Mouse (Mus musculus): ENCODE data around the gene Vps13a. TPM values are rescaled to one million over a fixed set of nuclear protein-coding genes. Genes with fewer than 3 reads are reported as not detected.

The Vps13a gene
- polyA plus RNA-seq, 1 experiment from 2014 or later: 11.0 TPM

DNA sequence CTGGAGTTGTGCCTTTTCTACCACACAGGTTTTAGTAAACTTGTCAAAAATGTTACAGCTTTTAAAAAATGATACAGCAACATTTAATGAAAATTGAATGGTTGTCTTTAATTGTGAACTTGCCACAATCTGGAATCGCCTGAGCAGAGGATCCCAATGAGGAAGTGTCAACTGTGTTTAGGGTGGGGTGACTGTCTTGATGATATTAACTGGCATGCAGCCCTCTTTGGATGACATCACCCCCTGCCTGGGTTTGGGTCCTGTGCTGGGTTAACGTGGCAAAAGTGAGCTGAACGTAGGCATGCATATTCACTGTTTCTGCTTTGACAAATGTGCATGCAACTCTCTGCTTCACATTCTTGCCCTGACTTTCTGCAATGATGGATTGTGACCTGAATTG is 27.6 kb downstream of the Vps13a start:
- H3K27ac ChIP-seq: no peak overlapping the region
- no peak overlapping the region for H3K9ac ChIP-seq
- no peak for ATAC-seq (replicated peaks)
- no peaks in the 10 kb centered on the region for H3K9me3 ChIP-seq
- H3K36me3 ChIP-seq (replicated peaks): no peaks in the 10 kb centered on the region
- WGBS: 88% methylated on average over 3 of the region's 3 CpGs
- no peak overlapping the region for H3K4me2 ChIP-seq
- no peaks in the 10 kb centered on the region for H3K27me3 ChIP-seq (replicated peaks)
- no peaks in the 10 kb centered on the region for H3K4me1 ChIP-seq
- no peak overlapping the region for H3K4me3 ChIP-seq

DNA sequence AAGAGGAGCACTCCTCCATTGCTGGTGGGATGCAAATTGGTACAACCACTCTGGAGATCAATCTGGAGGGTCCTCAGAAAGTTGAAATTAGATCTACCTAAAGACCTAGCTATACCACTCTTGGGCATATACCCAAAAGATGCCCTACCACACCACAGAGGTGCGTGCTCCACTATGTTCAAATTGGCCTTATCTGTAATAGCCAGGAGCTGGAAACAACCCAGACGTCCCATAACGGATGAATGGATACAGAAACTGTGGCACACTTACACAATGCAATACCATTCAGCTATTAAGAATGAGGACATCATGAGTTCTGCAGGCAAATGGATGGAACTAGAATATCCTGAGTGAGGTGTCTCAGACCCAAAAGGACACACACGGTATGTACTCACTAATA is 43.9 kb downstream of the Vps13a start:
- WGBS: 91% methylated on average over 4 of the region's 4 CpGs
- no peaks in the 10 kb centered on the region for H3K4me1 ChIP-seq
- no peak for ATAC-seq (replicated peaks)
- no peaks in the 10 kb centered on the region for H3K36me3 ChIP-seq (replicated peaks)
- no peaks in the 10 kb centered on the region for H3K27me3 ChIP-seq (replicated peaks)
- no peak overlapping the region for H3K4me3 ChIP-seq
- no peak overlapping the region for H3K9ac ChIP-seq
- H3K27ac ChIP-seq: no peak overlapping the region
- H3K9me3 ChIP-seq: no peaks in the 10 kb centered on the region
- H3K4me2 ChIP-seq: no peak overlapping the region

DNA sequence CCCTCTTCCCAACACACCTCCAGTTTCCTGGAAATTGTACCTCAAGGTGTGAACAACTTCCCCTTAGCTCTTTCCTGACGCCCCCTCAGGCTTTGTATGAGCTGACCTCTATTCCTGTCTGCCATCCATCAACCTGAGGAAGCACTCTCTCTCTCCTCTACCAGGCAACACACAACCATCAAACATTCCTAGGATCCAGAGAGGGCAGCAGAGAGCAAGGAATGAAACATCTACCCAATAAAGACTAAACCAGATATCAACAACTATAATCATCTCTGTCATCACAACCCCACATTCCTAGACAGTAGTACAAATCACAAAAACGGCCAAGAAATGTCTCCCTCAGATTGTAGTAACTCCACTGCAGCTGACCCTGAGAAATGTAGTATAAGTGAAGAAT is 52.0 kb downstream of the Vps13a start:
- WGBS: 80% methylated on average over 2 of the region's 2 CpGs
- no peak for ATAC-seq (replicated peaks)
- Histone ChIP-seq H3K9ac (no peak overlapping the region), H3K27ac (no peak overlapping the region), H3K9me3 (no peaks in the 10 kb centered on the region), H3K4me1 (no peaks in the 10 kb centered on the region), H3K27me3 (replicated peaks) (no peaks in the 10 kb centered on the region), H3K4me2 (no peak overlapping the region), H3K36me3 (replicated peaks) (no peaks in the 10 kb centered on the region), H3K4me3 (no peak overlapping the region)

DNA sequence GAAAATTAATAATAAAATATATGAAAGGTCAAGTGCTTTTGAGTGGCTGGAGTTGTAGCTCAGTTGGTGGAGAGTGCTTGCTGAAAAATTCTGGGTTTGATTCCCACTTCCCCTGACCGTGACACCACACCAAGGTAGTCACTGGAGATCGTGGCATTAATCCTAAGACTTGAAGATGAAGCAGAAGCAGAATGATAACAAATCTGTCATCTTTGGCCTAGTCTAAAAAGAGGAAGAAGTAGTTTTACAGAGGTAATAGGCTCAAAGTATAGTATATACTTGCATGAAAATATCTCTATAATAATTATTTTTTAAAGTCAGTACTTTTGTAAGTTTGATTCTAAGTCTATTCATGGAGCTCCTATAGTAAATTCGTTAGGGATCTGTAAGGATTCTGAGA is 65.5 kb downstream of the Vps13a start:
- Histone ChIP-seq H3K4me3 (no peak overlapping the region), H3K27ac (no peak overlapping the region), H3K4me1 (no peaks in the 10 kb centered on the region), H3K4me2 (no peak overlapping the region), H3K27me3 (replicated peaks) (no peaks in the 10 kb centered on the region), H3K36me3 (replicated peaks) (0 out of 2 replicates have a peak, but pooled peaks cover 3% of the 10 kb centered on the region), H3K9me3 (no peaks in the 10 kb centered on the region), H3K9ac (no peak overlapping the region)
- WGBS: 88% methylated on average over 3 of the region's 3 CpGs
- ATAC-seq (replicated peaks): no peak

DNA sequence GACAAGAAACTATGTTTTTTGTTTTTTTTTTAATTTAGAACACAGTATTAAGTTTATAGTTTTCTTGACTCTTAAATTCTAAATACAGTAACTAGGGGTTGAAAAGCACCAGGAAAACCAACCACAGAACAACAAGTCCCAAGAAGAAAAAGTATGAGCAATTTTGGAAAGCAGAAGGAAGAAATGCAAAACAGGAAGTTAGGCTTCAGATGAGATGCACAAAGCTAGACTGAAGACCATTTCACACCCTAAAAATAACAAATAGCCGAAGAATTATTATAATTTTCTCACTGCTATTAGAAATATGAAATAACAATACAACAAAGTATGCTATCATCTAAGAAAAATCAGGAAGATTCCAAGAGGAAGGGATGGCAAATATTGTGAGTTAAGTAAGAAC is 78.9 kb downstream of the Vps13a start:
- H3K4me3 ChIP-seq: no peak overlapping the region
- H3K9me3 ChIP-seq: no peaks in the 10 kb centered on the region
- ATAC-seq (replicated peaks): no peak
- no peaks in the 10 kb centered on the region for H3K36me3 ChIP-seq (replicated peaks)
- no peak overlapping the region for H3K27ac ChIP-seq
- H3K4me1 ChIP-seq: no peaks in the 10 kb centered on the region
- 83% methylated on average over 1 of the region's 1 CpGs for WGBS
- H3K4me2 ChIP-seq: no peak overlapping the region
- H3K9ac ChIP-seq: no peak overlapping the region
- no peaks in the 10 kb centered on the region for H3K27me3 ChIP-seq (replicated peaks)

DNA sequence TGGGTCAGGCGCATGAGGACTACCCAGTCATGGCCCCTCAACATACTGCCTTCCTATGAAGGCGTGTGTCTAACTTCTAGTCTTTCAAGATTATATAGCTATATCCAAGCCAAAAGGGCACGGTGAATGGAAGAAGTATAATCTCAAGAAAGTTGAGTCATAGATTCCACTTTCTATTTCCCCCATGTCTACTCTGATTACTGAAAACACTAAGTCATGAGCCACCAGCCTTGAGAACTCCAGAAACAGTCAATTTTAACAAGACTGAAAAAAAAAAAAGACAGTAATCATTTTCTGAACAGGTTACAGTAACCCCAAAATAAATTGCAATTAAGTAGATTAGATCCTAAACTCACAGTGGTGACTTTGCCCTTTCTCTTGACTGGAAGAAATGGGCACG is 95.8 kb downstream of the Vps13a start:
- no peak overlapping the region for H3K4me2 ChIP-seq
- no peaks in the 10 kb centered on the region for H3K27me3 ChIP-seq (replicated peaks)
- no peak overlapping the region for H3K27ac ChIP-seq
- H3K36me3 ChIP-seq (replicated peaks): no peaks in the 10 kb centered on the region
- WGBS: 94% methylated on average over 4 of the region's 4 CpGs
- ATAC-seq (replicated peaks): no peak
- H3K4me3 ChIP-seq: no peak overlapping the region
- H3K9me3 ChIP-seq: no peaks in the 10 kb centered on the region
- H3K9ac ChIP-seq: no peak overlapping the region
- no peaks in the 10 kb centered on the region for H3K4me1 ChIP-seq

DNA sequence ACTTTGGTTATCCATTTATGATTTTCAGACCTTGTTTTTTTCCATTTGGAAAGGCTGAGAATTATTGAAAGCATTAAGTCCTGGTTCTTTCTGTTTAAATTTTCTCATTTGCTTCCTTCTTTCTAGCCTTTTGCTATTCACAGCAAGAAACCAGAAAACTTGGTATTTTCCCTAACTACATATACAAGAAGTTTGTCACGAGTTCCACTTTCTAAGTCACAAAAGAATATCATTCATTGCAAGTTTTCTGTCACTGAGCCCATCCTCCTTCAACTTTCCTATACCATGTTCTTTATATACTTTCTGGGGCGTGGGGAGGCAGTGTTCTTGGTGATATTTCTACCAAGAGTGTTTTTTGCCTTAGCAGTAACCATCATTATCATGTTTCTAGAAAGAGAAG is 96.5 kb downstream of the Vps13a start:
- Histone ChIP-seq H3K9ac (no peak overlapping the region), H3K27me3 (replicated peaks) (no peaks in the 10 kb centered on the region), H3K9me3 (no peaks in the 10 kb centered on the region), H3K4me2 (no peak overlapping the region), H3K36me3 (replicated peaks) (no peaks in the 10 kb centered on the region), H3K27ac (no peak overlapping the region), H3K4me1 (no peaks in the 10 kb centered on the region), H3K4me3 (no peak overlapping the region)
- WGBS: 89% methylated on average over 2 of the region's 2 CpGs
- ATAC-seq (replicated peaks): no peak

DNA sequence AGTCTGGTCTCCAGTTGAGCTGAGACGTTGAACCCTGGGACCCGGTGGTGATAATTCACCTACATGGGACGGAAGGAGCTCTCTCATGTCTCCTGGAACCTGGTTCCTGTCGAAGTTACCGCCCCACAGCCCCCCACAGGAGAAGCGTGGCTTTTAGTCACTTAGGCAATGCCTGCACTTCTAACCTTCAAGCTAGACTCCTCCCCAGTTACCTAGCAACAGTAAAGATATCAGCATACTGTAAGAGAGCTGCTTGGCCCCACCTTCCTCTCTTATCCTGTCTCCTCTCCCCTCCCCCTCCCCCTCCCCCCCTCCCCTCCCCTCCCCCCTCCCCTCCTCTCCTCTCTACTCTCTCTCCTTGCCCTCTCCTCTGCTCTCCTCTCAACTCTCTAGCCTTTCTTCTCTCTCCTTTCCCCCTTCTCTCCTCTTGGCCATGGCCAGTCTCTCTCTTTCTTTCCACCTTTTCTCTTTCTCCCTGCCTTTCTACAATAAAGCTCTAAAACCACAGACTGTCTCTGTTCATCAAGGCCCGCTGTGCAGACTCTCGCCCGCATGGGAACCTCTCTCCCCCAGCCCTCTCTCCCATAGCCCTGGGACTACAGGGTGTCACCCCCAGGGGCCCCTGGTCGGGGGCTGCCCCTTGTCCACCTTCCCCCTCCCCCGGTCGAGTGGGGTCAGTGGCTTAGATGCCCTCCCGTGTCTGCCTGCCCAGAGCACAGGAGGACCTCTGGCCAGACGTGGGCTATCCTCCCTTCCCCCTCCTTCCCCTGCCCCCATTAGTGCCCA is 154.9 kb downstream of the Vps13a start:
- WGBS: 39% methylated on average over 14 of the region's 14 CpGs
- ATAC-seq (replicated peaks): no peak
- no peaks in the 10 kb centered on the region for H3K27me3 ChIP-seq (replicated peaks)
- H3K4me3 ChIP-seq: no peak overlapping the region
- no peak overlapping the region for H3K9ac ChIP-seq
- no peaks in the 10 kb centered on the region for H3K4me1 ChIP-seq
- H3K9me3 ChIP-seq: no peaks in the 10 kb centered on the region
- no peak overlapping the region for H3K4me2 ChIP-seq
- no peaks in the 10 kb centered on the region for H3K36me3 ChIP-seq (replicated peaks)
- H3K27ac ChIP-seq: no peak overlapping the region

DNA sequence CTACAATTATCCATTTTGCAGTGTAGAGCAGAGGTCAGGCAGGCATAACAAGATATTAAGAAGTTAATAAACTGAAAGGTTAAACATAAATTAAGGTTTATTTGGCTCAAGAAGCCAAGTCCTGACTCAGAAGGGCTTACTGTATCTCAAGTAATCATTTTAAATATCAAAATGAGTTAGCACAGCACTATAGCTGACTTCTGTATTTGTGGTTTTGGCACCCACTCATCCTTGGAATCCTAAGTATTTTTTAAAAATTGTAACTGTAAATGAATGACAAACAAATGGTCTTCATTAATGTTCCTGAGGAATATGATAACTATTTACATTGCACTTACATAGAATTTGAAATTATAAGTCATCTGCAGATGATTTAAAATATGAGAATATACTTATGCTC is 155.7 kb downstream of the Vps13a start:
- Histone ChIP-seq H3K36me3 (replicated peaks) (no peaks in the 10 kb centered on the region), H3K4me3 (no peak overlapping the region), H3K4me1 (no peaks in the 10 kb centered on the region), H3K4me2 (no peak overlapping the region), H3K27ac (no peak overlapping the region), H3K9me3 (no peaks in the 10 kb centered on the region), H3K27me3 (replicated peaks) (no peaks in the 10 kb centered on the region), H3K9ac (no peak overlapping the region)
- no peak for ATAC-seq (replicated peaks)

DNA sequence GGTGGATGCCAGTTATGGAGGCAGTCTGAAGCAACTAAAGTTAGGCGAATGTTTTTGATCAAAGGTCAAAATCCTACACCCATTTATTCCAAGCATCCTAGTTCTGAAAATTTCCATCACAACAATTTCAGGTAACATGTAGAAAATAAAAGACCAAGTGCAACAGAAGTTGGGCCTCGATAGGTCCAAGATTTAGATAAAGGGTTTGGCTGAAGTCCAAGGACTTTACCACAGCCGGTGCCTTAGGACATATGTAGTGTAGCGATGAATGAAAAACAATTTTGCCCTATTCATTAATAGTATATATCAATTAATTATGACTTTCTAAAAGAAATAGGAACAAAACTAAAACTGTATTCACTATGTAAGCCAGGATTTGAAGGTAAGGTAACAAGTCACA is 157.6 kb downstream of the Vps13a start:
- no peak for ATAC-seq (replicated peaks)
- Histone ChIP-seq H3K4me3 (no peak overlapping the region), H3K9me3 (no peaks in the 10 kb centered on the region), H3K4me1 (no peaks in the 10 kb centered on the region), H3K4me2 (no peak overlapping the region), H3K27me3 (replicated peaks) (no peaks in the 10 kb centered on the region), H3K9ac (no peak overlapping the region), H3K36me3 (replicated peaks) (no peaks in the 10 kb centered on the region), H3K27ac (no peak overlapping the region)
- 88% methylated on average over 4 of the region's 4 CpGs for WGBS

DNA sequence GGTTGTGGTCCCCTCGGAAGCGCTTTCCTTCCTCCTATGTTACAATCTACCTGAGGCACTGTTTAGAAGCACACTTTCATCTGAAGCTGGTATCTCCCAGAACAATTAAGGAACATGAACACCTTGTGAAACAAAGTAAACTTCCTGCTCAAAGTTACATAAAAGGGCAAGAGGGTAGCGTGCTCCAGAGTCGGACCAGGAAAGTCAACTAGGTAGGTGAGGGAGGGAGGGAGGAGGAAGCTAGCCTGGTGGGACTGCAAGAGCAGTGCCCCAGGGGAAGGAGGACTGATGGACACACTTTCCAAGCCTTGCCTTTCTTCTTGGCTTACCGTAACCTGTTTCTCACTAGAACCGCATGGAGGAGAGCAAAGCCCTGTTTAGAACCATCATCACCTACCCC is 173.1 kb downstream of the Vps13a start:
- Histone ChIP-seq H3K36me3 (replicated peaks) (no peaks in the 10 kb centered on the region), H3K9ac (no peak overlapping the region), H3K27me3 (replicated peaks) (no peaks in the 10 kb centered on the region), H3K4me1 (no peaks in the 10 kb centered on the region), H3K27ac (no peak overlapping the region), H3K4me3 (no peak overlapping the region), H3K9me3 (no peaks in the 10 kb centered on the region), H3K4me2 (no peak overlapping the region)
- no peak for ATAC-seq (replicated peaks)
- WGBS: 97% methylated on average over 6 of the region's 6 CpGs

DNA sequence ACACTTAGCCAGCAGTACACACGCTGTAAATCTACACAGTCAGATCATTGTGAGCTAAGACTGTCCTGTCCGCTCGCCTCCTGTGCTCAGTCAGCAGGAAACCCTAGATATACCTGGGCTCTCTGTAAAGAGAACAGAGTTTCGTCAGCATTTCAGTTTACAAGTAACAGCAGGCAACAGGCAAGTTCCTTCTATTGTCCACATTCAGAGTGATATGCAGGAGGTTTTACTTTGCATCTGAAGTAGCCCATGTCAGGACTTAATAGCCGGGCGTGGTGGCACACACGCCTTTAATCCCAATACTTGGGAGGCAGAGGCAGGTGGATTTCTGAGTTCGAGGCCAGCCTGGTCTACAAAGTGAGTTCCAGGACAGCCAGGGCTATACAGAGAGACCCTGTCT is 178.7 kb downstream of the Vps13a start:
- peaks cover 6% of the 10 kb centered on the region; the same call in 1 of the 2 replicates for H3K4me1 ChIP-seq
- H3K36me3 ChIP-seq (replicated peaks): no peaks in the 10 kb centered on the region
- H3K27ac ChIP-seq: no peak overlapping the region
- H3K4me2 ChIP-seq: no peak overlapping the region
- no peak overlapping the region for H3K9ac ChIP-seq
- H3K27me3 ChIP-seq (replicated peaks): no peaks in the 10 kb centered on the region
- H3K9me3 ChIP-seq: no peaks in the 10 kb centered on the region
- ATAC-seq (replicated peaks): no peak
- no peak overlapping the region for H3K4me3 ChIP-seq
- WGBS: 86% methylated on average over 8 of the region's 8 CpGs

DNA sequence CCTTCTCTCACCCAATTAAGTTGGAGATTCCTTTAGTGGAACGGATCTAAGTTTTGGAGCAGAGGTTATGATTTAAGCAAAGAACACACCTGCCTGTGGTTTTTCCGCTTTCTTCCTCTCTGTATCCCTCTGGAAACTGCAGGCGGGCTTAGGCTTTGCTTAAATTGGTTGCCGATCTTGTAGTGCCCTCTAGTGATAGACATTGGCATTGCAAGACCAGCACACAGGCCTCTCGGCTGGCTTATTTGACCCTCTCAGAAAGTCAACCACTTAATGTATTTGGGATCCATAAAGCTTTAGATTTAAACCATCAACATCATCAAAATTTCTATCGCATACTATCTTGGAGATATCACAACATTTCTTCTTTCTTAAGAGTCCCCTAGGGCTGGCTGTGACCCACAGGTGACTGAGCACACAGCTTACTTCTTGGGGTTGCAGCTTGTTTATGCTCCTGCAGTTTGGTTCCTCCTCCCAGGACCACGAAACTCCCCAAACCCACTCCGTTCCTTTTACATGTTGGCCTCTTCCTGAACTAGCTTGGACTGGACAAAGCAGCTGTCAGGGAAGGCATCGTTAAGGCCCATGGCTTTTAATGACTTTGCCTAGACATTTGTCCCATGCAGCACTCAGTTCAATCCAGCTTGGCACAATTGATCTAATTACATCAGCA is 181.3 kb downstream of the Vps13a start:
- Histone ChIP-seq H3K4me3 (no peak overlapping the region), H3K4me2 (peak overlapping the region; percentile 19), H3K27me3 (replicated peaks) (no peaks in the 10 kb centered on the region), H3K9me3 (no peaks in the 10 kb centered on the region), H3K27ac (no peak overlapping the region), H3K9ac (no peak overlapping the region), H3K36me3 (replicated peaks) (no peaks in the 10 kb centered on the region), H3K4me1 (peaks cover 6% of the 10 kb centered on the region; the same call in 1 of the 2 replicates)
- ATAC-seq (replicated peaks): peak; percentile 89
- 15% methylated on average over 9 of the region's 9 CpGs for WGBS

Data from midbrain, embryonic 15.5 days (tissue).